Mouse (Mus musculus) erythroblast, adult 5-6 weeks (primary cell): ENCODE results near the gene Pramel1. TPM values are rescaled to one million over a fixed set of nuclear protein-coding genes. Genes with fewer than 3 reads are reported as not detected.
"Not testable (repeated sequence)": the region's sequence is repeated elsewhere in the genome, so short reads cannot be mapped to it uniquely, and the experiment has no call there.

Experiments used
- ATAC-seq: replicated peaks from 2 replicates; pipeline ENCODE4 v1.8.0; 2016; ENCODE audit warnings: moderate number of reproducible peaks, mild to moderate bottlenecking, moderate TSS enrichment, inconsistent platforms; ENCODE audit not compliant: poor library complexity, low FRiP score, severe bottlenecking
- total RNA-seq, 2 experiments: library from RNA; stranded (forward) in 1 of 2; stranded (reverse) in 1 of 2; fragments of 150-400 nt in 1 of 2; fragments of 200-764, 138-1000 nt in 1 of 2; gene quantifications; 2 replicates each; pipeline versions ENCODE4 v1.2.3 to v1.2.4; 2015 to 2017; ENCODE audit warnings: low replicate concordance in 2 of 2

Pramel1 gene
- total RNA-seq, 2 experiments from 2014 or later: not detected

- ATAC-seq: not testable (repeated sequence)
Observed at GRCm38 (mm10) chr4:143426770-143427169, 32.5 kb downstream of the Pramel1 start.

Other genes starting within 250 kb of the Pramel1 start
- 8.6 and 15.0 TPM in 2 replicates for gene Prdm2, start 181.4 kb upstream of the Pramel1 start, total RNA-seq (2015; ENCODE audit: low replicate concordance)
- gene Prdm2, start 181.4 kb upstream of the Pramel1 start, total RNA-seq (2017; ENCODE audit: low replicate concordance): 8.2 and 8.4 TPM in 2 replicates
- gene Pdpn, start 94.9 kb upstream of the Pramel1 start, total RNA-seq (2015; ENCODE audit: low replicate concordance): 0.84 TPM in 1 of 2 replicates, not detected in the other
- gene Pdpn, start 94.9 kb upstream of the Pramel1 start, total RNA-seq (2017; ENCODE audit: low replicate concordance): 0.42 TPM in 1 of 2 replicates, not detected in the other
- gene Lrrc38, start 44.7 kb upstream of the Pramel1 start, total RNA-seq (2015; ENCODE audit: low replicate concordance): not detected in 2 replicates
- gene Lrrc38, start 44.7 kb upstream of the Pramel1 start, total RNA-seq (2017; ENCODE audit: low replicate concordance): not detected in 2 replicates
- gene Pramef8, start 18.0 kb downstream of the Pramel1 start, total RNA-seq (2015; ENCODE audit: low replicate concordance): 2.5 and 4.4 TPM in 2 replicates
- gene Pramef8, start 18.0 kb downstream of the Pramel1 start, total RNA-seq (2017; ENCODE audit: low replicate concordance): 4.3 and 4.9 TPM in 2 replicates
- not detected in 2 replicates for gene Oog4, start 55.9 kb downstream of the Pramel1 start, total RNA-seq (2015; ENCODE audit: low replicate concordance)
- not detected in 2 replicates for gene Oog4, start 55.9 kb downstream of the Pramel1 start, total RNA-seq (2017; ENCODE audit: low replicate concordance)
- not detected in 2 replicates for gene Gm13043, start 116.9 kb downstream of the Pramel1 start, total RNA-seq (2015; ENCODE audit: low replicate concordance)
- gene Gm13043, start 116.9 kb downstream of the Pramel1 start, total RNA-seq (2017; ENCODE audit: low replicate concordance): not detected in 2 replicates
- gene Gm13040, start 141.5 kb downstream of the Pramel1 start, total RNA-seq (2015; ENCODE audit: low replicate concordance): not detected in 2 replicates
- not detected in 2 replicates for gene Gm13040, start 141.5 kb downstream of the Pramel1 start, total RNA-seq (2017; ENCODE audit: low replicate concordance)
- not detected in 2 replicates for gene BC080695, start 157.3 kb downstream of the Pramel1 start, total RNA-seq (2015; ENCODE audit: low replicate concordance)
- gene BC080695, start 157.3 kb downstream of the Pramel1 start, total RNA-seq (2017; ENCODE audit: low replicate concordance): not detected in 2 replicates
- not detected in 2 replicates for gene Gm13057, start 157.3 kb downstream of the Pramel1 start, total RNA-seq (2015; ENCODE audit: low replicate concordance)
- not detected in 2 replicates for gene Gm13057, start 157.3 kb downstream of the Pramel1 start, total RNA-seq (2017; ENCODE audit: low replicate concordance)
- not detected in 2 replicates for gene Gm13083, start 220.6 kb downstream of the Pramel1 start, total RNA-seq (2015; ENCODE audit: low replicate concordance)
- not detected in 2 replicates for gene Gm13083, start 220.6 kb downstream of the Pramel1 start, total RNA-seq (2017; ENCODE audit: low replicate concordance)